Comparison of ENCODE assay signal across 25 mouse cellular contexts in the genomic region with DNA sequence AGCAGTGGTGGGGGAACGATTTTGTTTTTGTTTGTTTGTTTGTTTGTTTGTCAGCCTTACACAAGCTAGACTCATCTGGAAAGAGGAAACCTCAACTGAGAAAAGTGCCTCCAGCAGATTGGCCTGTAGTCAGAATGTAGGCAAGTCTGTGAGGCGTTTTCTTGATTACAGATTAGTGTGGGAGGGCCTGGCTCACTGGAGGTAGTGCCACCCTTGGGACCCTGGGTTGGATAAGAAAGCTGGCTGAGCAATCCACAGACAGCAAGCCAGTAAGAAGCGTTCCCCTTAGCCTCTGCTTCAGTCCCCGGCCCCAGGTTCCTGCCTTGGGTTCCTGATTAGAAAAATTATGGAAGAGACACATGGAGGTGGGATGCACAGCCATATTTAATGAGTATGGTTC. TPM values are rescaled to one million over a fixed set of nuclear protein-coding genes. Genes with fewer than 3 reads are reported as not detected.
"Had no signal": no experiment of that assay in that cellular context is flagged by ENCODE, and none has a peak within 500 bp of the region (broad histone marks: within the 10 kb centered on the region; RNA-seq: fewer than 3 reads in every experiment).

No protein-coding gene starts in this region.

- DNase-seq: gastrocnemius, postnatal 14 days; gastrocnemius, postnatal 36 days; heart, adult 11 months; heart, adult 2 months; heart, postnatal 14 days; heart, postnatal 36 days; kidney, adult 18-20 months; kidney, adult 8-10 months; kidney, postnatal 10 days; kidney, postnatal 4 days; liver had no signal

- H3K9ac ChIP-seq: heart, embryonic 13.5 days; heart, embryonic 15.5 days; hindbrain, embryonic 13.5 days; hindbrain, embryonic 15.5 days; intestine, embryonic 15.5 days; limb, embryonic 12.5 days; liver, embryonic 14.5 days had no signal

- H3K9me3 ChIP-seq: heart, embryonic 13.5 days; heart, embryonic 15.5 days; hindbrain, embryonic 13.5 days; hindbrain, embryonic 15.5 days; intestine, embryonic 15.5 days; limb, embryonic 10.5 days; limb, embryonic 12.5 days had no signal

- ATAC-seq: inflammation-experienced regulatory T-cells, adult 6 months; intestine, embryonic 15.5 days; intestine, postnatal 0 days had no signal

- H3K36me3 ChIP-seq: heart, embryonic 13.5 days; heart, embryonic 15.5 days; hindbrain, embryonic 13.5 days; hindbrain, embryonic 15.5 days; intestine, embryonic 15.5 days; limb, embryonic 10.5 days; limb, embryonic 12.5 days had no signal

- H3K27me3 ChIP-seq: hindbrain, embryonic 13.5 days; hindbrain, embryonic 15.5 days; intestine, embryonic 15.5 days had no signal

- H3K4me1 ChIP-seq: heart, embryonic 15.5 days; hindbrain, embryonic 13.5 days; hindbrain, embryonic 15.5 days had no signal

- H3K4me3 ChIP-seq: heart, adult 2 months; heart, embryonic 13.5 days; heart, embryonic 15.5 days; hindbrain, embryonic 13.5 days; hindbrain, embryonic 15.5 days; intestine, embryonic 15.5 days; layer of hippocampus, adult 2 months; left cerebral cortex, adult 2 months; limb, embryonic 10.5 days; limb, embryonic 12.5 days had no signal

- H3K4me2 ChIP-seq: heart, embryonic 11.5 days; heart, embryonic 13.5 days; heart, embryonic 15.5 days; hindbrain, embryonic 13.5 days; hindbrain, embryonic 15.5 days; intestine, embryonic 15.5 days; limb, embryonic 12.5 days had no signal

- H3K27ac ChIP-seq: heart, adult 2 months; heart, embryonic 13.5 days; heart, embryonic 15.5 days; hindbrain, embryonic 13.5 days; hindbrain, embryonic 15.5 days; intestine, embryonic 15.5 days; layer of hippocampus, adult 2 months; left cerebral cortex, adult 2 months; liver, embryonic 14.5 days had no signal

RNA-seq across cellular contexts. Expression of gene Ltbp2, which starts 36.4 kb away (rescaled TPM):
- total RNA-seq: hematopoietic stem cell, adult 5-6 weeks had no signal
- polyA plus RNA-seq: inflammation-experienced regulatory T-cells, adult 6 months had no signal
